ENCODE assay signal across 1 mouse cellular context in the genomic region with DNA sequence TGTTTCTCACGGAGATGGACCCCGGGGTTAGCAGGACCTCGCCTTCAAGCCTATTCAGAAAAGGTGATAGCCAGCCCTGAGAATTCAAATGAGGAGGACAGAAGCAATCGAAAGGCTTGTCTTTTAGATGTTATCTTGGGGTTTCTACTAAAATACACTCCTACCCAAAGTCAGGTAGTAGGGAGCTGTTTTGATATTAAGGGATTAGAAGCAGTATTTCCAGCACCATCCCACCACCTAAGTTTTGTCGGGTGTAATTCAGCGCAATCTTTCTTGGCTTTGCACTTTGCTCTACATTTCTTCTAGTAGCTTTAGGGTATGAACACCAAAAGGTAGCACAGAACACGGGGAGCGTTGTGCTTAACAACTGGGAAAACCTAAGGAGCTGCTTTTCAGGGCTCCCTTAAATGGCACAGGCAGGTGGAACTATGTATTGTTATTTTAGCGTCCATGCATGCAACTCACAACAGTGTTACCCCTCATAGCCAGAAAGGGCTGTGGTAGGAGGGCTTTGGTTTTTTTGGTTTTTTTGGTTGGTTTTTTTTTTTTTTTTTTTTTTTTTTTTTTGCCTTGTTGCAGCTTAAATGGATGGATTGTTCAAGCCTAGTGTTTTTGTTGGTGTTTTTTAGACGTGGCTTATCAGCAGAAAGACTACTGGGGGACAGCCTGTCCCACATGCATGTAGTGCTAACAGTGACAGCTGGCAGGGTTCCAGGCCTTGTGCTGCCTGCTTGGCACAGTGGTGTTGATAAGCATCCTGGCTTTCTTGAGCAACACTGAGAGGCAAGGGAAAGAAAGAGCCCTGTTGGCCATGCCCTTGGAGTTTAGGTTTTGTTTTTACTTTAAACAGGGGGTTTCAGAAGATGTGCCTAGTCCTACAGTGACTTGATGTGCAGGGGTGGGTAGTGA.
TF ChIP-seq lines count a peak whose summit lies in the region.

No protein-coding gene starts in this region.

TF ChIP-seq in MEL, 35 proteins besides CTCF, POLR2A, EP300 and RAD21:
- TF ChIP-seq HCFC1 (IDR thresholded peaks at IDR 0.05; ENCODE audit: low read depth, low read length) (peak; percentile 56), TCF12 (IDR thresholded peaks at IDR 0.05; ENCODE audit: low read depth, low read length) (peak; percentile 40), USF1 (IDR thresholded peaks at IDR 0.05; ENCODE audit: low read depth, low read length) (peak; percentile 18; the same call in 1 of the 2 replicates), E2F4 (IDR thresholded peaks at IDR 0.05; ENCODE audit: borderline replicate concordance, low read depth, low read length) (no peak), ETS1 (IDR thresholded peaks at IDR 0.05; ENCODE audit: low read depth, low read length) (peak; percentile 89), CHD1 (IDR thresholded peaks at IDR 0.05; ENCODE audit: low read depth, low read length) (0 out of 2 replicates have a peak, but pooled peaks have one; percentile 36), GATA1 (IDR thresholded peaks at IDR 0.05; ENCODE audit: low read depth, low read length) (peak; percentile 87), ZC3H11A (IDR thresholded peaks at IDR 0.05; ENCODE audit: low read depth, low read length) (no peak), TAL1 (IDR thresholded peaks at IDR 0.05; ENCODE audit: low read length) (peak; percentile 52), SIN3A (IDR thresholded peaks at IDR 0.05; ENCODE audit: low read length) (peak; percentile 98), MAX (IDR thresholded peaks at IDR 0.05; ENCODE audit: low read length) (peak; percentile 90), RCOR1 (IDR thresholded peaks at IDR 0.05; ENCODE audit: low read depth, low read length) (no peak), MEF2A (IDR thresholded peaks at IDR 0.05; ENCODE audit: extremely low read depth, insufficient replicate concordance, low read depth, low read length, poor library complexity, severe bottlenecking) (no peak), BHLHE40 (IDR thresholded peaks at IDR 0.05; ENCODE audit: borderline replicate concordance, low read depth, low read length) (peak; percentile 69; the same call in 1 of the 2 replicates), ZNF384 (IDR thresholded peaks at IDR 0.05; ENCODE audit: low read depth, low read length) (peak; percentile 89), TBP (IDR thresholded peaks at IDR 0.05; ENCODE audit: low read depth, low read length) (no peak), MXI1 (IDR thresholded peaks at IDR 0.05; ENCODE audit: low read depth, low read length) (peak; percentile 99), KAT2A (conservative IDR thresholded peaks at IDR 0.05; ENCODE audit: low read depth, low read length) (0 out of 2 replicates have a peak, but pooled peaks have one; percentile 38), MYC (IDR thresholded peaks at IDR 0.05; ENCODE audit: low read depth, low read length) (peak; percentile 73; the same call in 1 of the 2 replicates)
TF ChIP-seq in MEL: peak in this region for 14.
